Mouse (Mus musculus): ENCODE results near the gene Tmem156. TPM values are rescaled to one million over a fixed set of nuclear protein-coding genes. Genes with fewer than 3 reads are reported as not detected.

Gene Tmem156
- polyA plus RNA-seq (2017; shearing (Covaris generic)), result 16.1 TPM

DNA sequence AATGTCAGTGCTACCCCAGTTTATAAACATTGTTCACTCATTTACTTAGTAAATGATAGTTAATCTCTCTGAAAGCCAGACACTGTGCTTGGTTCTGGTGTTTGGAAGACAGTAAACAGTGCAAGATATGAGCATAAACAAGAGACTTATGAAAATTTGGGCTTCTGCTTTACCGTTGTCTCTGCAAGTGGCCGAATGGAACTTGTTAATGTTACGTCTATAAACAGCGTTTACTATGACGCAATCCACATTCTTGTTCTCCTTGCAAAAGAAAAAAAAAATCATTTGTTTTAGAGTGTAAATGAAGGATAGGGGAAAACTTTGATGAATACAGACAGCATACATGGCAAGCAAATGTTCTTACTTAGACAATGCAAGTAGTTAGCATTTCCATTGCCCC is at the start of gene Tmem156:
Gene Tmem156, minus strand, starts transcription at position 212 of the 400 bp plus-strand sequence.

DNA sequence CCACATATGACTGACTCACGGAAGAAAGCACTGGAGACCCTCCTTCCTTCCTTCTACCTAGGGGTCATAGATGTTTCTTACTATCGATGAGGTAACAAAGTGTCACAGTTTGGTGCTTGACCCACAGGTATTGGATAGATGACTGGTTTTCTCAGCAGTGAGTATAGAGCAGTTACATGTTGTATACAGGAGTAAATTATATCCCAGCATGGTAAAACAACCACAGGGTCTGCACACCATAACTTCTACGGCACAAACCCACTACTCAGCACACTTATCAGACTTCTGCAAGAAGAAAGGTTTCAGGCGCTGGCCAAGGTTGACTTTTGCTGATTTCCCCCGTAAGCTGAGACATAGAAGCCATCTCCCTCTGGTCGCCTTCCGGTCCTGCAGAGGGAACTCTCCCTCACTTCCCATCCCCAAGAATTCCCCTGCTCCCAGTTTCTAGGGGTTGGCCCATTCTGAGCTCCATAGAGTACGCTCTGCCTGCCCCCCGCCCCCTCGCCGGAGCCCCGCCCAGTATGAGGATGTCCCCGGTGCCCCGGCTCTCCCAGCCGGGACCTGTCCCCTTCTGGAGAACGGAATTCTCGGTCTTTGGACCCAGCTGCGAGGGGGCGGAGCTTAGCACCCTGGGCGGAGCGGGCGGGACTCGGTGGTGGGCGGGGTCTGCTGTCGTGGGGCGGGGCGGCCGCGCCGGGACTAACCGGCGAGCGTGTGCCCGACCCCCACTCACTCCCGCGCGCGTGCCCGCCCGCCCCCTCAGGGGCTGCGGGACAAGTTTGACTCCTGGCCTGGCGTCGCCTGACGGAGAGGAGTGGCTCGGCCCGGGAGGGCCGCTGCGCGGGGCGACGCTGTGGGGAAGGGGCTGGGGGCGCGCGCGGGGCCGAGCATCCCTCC is 15.2 kb upstream of the Tmem156 start, which contains the start of gene Klhl5:
Gene Klhl5, plus strand, starts transcription at position 664 of the 897 bp plus-strand sequence.

Other genes starting within 250 kb of the Tmem156 start
- gene Tlr1, start 158.6 kb downstream of the Tmem156 start, polyA plus RNA-seq (2017; shearing (Covaris generic)), result 25.3 TPM
- 2.3 TPM for gene Tlr6, start 132.0 kb downstream of the Tmem156 start, polyA plus RNA-seq (2017; shearing (Covaris generic))
- 1.6 TPM for gene Fam114a1, start 122.1 kb downstream of the Tmem156 start, polyA plus RNA-seq (2017; shearing (Covaris generic))
- gene Klhl5, start 15.4 kb upstream of the Tmem156 start, polyA plus RNA-seq (2017; shearing (Covaris generic)), result 36.7 TPM
- gene Wdr19, start 107.6 kb upstream of the Tmem156 start, polyA plus RNA-seq (2017; shearing (Covaris generic)), result 3.0 TPM
- gene Rfc1, start 243.5 kb upstream of the Tmem156 start, polyA plus RNA-seq (2017; shearing (Covaris generic)), result 39.9 TPM

Data from naive thymus-derived CD4-positive, alpha-beta T cell, adult 5 months (primary cell).